Mouse (Mus musculus): ENCODE measurements around the gene 1110059E24Rik.
"Not testable (repeated sequence)": the region's sequence is repeated elsewhere in the genome, so short reads cannot be mapped to it uniquely, and the experiment has no call there.

The 1110059E24Rik gene

DNA sequence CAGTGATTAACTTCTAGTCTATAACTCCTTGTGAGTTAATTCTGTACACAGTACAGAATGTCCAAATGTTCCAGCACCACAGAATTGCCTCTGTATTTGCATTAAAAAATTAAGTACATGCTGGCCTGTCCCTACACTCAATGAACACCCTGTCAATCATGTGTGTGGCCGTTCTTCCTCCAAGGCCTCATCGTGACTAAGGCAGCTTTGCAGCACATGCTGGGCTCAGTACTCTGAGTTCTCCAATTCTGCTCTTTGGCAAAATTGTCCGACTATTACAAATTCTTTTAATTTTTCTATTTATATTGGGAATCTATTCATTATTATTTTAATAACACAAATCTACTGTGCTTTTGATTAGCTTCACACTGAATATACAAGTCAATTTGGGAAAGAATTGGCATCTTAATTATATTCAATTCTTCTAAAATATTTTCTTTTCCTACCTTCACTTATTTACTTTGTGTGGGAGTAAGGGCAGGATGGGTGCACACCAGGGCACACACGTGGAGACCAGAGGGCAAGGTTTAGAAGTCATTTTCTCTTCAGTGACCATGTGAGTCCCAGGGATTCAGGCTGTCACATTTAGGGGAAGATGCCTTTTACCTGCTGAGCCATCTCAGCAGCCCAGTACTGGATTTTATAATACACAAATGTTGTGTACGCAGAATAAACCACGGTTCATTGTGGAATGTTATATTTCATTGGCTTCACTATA, 26.3 kb downstream of the 1110059E24Rik start:
- no peak for DNase-seq (ENCODE audit: low spot score)

DNA sequence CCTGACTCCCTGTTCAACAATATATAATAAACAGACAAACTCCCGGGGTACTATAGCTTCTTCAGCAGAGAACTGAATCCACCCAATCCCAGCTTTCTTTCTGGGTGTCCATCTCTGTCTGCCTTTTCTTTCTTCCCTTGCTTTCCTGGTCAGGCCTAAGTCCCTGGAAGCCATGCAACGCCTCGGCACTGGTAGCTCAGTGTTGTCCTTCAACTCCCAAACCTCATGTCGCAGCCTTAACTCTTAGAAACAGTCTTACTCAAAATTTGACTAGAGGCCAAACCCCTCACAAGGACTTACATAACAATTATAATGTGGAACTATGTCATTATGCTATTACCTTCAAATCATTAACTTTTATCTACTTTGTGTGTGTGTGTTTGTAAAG, 28.6 kb downstream of the 1110059E24Rik start:
- DNase-seq (ENCODE audit: low spot score): no peak

DNA sequence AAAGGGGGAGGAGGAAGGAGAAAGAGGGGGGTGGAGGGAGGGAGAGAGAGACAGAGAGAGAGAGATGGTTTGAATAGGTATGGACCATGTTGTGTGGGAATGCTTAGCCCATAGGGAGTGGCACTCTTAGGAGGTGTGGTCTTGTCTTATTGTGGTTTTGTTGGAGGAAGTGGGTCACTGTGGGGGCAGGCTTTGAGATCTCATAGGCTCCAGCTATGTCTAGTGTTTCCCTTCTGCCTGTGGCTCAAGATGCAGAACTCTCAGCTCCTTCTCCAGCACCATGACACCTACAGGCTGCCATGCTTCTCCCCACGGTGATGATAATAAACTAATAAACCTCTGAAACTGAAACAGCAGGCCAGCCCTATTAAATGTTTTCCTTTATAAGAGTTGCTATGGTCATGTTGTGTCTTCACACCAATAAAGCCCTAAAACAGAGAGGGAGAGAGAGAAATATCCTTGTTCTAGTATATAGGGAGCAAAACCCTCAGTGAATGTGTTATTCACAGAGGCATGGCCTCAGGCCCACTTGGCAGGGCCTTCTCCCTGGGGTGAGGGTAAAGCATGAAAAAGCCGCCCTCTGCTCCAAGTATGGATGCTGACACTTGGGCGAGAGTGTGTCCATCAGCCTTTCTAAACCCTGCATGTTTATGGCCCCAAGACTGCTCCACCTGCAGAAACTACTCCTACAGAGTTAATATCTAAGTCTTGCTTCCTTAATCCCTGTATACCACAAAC, 29.2 kb downstream of the 1110059E24Rik start:
- DNase-seq (ENCODE audit: low spot score): peak; percentile 65

GRCm38 (mm10) chr19:21615801-21616200, 37.0 kb downstream of the 1110059E24Rik start:
- no peak for DNase-seq (ENCODE audit: low spot score)

DNA sequence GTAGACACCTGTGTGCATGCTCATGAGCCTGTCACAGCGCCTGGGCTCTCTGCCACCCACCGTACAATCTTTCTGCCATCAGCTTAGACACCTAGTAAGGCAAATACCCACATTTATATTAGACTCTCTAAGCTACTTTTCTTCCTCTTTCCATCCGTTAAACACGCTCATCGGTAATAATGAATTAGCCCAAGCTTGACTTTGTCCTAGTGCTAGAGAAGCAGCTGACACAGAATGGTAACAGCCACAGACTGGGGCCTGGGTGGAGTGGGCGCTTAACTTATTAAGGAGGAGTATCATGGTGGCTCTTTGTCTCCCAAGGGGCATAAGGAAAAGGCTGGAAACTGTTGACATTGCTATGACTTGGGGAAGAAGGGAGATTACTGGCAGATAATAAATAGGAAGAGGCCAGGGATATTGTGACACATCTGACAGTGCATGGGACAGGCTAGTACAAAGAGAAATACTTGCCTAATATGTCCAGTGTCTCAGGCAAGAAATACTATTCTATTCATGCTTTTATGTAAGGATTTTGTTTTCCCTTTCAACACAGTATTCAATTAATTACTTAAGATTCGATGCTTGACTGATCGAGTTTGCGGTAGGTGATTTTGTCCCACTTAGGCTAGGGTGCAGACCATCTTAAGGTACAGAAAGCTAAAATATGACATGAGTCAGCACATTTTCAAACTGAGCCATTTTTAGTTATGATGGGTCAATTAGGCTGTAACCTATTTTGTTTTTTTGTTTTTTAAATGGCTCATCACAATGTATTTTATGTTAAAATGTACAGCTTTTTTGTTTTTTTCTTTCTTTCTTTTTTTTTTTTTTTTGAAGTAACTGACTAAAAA, 40.8 kb downstream of the 1110059E24Rik start:
- DNase-seq (ENCODE audit: low spot score): peak; percentile 30

DNA sequence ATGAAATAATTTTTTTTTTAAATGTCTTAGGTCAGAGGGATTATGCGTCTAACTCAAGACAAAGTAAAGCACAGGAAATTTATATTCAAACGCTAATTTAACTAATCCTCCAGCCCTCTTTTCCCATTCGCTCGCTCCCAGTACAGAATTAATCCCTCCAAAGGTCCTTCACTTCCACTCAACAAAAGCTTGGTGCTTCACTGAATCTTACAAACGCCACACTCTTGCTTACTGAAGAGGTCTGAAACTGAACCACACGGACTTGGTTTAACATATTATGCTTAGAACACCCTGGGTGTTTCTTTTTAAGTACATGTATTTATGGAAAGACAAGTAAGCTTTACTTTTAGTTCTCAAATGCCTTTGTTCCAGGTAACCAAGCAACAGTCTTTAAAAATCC, 41.5 kb downstream of the 1110059E24Rik start:
- no peak for DNase-seq (ENCODE audit: low spot score)

DNA sequence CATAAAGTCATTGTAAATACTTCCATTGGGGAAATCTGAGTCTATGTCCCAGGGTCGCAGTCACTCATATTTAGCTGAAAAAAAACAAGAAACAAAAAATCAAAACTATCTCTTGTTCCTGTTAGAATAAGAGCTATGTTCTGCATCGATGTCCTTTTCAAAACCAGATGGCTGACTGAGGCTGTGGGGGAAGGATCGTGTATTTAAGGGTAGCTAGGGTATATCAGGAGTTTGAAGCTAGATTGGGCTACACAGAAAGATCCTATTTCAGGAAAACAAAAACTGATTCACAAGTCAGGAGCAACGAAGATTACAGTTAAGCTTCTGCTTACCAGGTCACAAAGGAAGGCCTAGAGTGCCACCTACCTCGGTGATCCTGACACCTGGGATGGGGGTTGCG, 42.5 kb downstream of the 1110059E24Rik start:
- DNase-seq (ENCODE audit: low spot score): no peak

DNA sequence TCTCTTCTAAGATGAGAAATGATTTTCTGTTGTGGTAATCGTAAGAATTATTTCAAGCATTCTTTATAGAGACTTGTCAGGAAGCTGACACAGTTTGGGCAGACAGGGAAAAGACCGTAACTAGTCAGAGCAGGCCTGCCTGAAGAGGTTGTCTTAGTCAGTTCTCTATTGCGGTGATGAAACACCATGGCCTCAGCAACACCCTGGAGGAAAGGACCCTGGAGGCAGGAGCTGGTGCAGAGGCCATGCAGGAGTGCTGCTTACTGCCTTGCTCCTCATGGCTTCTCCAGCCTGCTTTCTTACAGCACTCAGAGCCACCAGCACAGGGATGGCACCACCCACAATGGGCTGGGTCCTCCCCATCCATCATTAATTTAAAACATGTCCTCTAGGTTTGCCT, 47.5 kb downstream of the 1110059E24Rik start:
- DNase-seq (ENCODE audit: low spot score): no peak

DNA sequence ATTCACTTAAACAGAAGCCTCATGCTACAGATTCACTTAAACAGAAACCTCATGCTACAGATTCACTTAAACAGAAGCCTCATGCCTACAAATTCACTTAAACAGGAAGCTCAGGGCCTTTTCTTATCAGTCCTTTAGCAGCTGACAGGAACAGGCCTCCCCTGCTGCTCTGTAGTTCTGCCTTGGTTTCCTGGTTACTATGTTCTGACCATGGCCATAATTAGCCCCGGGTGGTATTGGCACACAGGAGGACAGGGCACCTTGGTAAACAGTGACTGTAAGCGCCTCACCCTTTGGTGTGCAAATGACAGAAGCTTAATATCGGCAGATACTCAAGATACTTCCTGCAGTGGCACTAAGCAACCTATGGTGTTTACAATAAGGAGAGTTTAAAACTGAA, 48.9 kb downstream of the 1110059E24Rik start:
- DNase-seq (ENCODE audit: low spot score): peak; percentile 18

- no peak for DNase-seq (ENCODE audit: low spot score)
Observed at GRCm38 (mm10) chr19:21601541-21602101, 51.2 kb downstream of the 1110059E24Rik start.

- peak; percentile 12 for DNase-seq (ENCODE audit: low spot score)
Observed at GRCm38 (mm10) chr19:21598659-21599352, 54.0 kb downstream of the 1110059E24Rik start.

- no peak for DNase-seq (ENCODE audit: low spot score)
Observed at GRCm38 (mm10) chr19:21594676-21595075, 58.1 kb downstream of the 1110059E24Rik start.

- not testable (repeated sequence) for DNase-seq (ENCODE audit: low spot score)
Observed at GRCm38 (mm10) chr19:21592216-21592615, 60.6 kb downstream of the 1110059E24Rik start.

DNA sequence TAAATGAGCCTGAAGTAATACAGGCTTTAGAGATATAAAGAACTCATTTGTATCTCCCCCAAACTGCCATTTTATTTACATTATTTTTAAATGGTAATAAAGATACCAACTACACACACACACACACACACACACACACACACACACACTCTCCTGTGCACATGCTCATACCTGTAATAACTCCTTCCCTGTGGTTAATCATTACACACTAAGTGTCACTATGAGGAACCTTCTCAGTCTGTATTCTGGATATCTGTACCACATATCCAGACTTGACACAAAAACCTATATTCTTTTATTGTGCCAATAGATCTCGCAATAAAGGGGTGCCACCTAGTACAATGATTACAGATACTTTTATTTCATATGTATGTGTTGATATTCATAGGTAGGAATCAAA, 62.9 kb downstream of the 1110059E24Rik start:
- no peak for DNase-seq (ENCODE audit: low spot score)

DNA sequence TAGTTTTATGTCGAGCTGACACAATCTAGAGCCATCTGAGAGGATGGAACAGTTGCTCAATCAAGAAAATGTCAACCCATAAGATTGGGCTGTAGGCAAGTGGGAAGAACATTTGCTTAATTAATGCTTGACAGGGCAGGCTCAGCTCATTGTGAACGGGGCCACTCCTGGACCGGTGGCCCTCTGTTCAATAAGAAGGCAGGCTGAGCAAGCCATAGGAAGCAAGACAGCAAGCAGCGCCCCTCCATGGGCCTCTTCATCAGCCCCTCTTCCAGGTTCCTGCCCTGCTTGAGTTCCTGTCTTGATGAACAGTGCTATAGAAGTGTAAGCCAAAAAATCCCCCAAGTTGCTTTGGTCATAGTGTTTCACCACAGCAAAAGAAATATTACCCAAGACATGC, 65.2 kb downstream of the 1110059E24Rik start:
- DNase-seq (ENCODE audit: low spot score): no peak

DNA sequence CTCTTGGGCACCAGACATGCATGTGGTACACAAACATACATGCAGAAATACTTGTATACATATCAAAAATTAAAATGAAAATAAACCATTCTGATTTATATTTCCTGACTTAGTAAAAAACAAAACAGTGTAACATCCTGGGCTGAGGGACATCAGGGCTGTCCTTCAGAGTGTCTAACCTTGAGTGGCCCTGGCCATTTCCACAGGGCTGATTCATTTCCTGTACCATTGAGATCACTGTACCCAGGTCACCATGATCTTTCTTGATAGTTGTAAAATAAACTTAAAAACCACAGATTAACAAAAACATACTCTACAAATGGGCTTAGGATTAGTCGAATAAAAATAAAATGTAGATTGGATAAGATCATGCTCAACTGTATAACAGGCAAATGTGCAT, 66.2 kb downstream of the 1110059E24Rik start:
- no peak for DNase-seq (ENCODE audit: low spot score)

DNA sequence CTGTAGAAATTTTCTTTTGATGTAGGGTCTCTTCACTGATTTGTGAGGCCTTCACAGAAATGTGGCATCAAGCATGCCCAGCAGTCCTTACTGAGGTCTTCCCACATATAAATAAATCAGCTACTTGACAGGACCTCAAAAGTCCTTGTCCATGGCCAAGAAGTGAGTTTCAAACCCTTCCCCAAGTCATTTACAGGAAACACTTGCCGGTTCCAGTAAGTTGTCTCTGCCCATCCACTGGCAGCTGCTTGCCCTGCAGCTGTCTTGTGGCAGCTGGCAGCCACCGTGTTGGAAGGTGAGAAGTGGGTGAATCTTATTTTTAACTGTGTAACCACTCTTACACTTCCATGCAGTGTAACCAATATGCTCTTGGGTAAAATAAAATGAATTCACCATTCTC, 66.9 kb downstream of the 1110059E24Rik start:
- no peak for DNase-seq (ENCODE audit: low spot score)

DNA sequence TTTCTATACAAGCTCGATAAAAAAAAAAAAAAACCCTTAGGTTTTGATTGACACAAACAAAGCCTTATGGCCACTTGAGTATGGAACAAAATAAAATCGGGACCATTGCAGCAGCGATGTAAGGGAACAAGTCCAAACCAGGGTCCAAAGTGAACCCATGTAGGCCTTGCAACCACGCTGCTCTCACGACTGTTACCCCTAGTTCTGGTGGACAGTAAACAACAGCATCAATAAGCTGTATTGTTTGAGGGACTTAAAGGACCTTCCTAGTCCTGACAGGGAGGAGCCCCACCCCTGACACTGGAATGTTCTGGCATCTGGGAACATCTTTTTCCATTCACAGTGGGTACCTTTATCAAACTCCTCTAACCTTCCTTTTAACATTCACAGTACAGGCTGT, 68.8 kb downstream of the 1110059E24Rik start:
- no peak for DNase-seq (ENCODE audit: low spot score)

- DNase-seq (ENCODE audit: low spot score): no peak
Observed at GRCm38 (mm10) chr19:21583523-21583984, 69.2 kb downstream of the 1110059E24Rik start.

DNA sequence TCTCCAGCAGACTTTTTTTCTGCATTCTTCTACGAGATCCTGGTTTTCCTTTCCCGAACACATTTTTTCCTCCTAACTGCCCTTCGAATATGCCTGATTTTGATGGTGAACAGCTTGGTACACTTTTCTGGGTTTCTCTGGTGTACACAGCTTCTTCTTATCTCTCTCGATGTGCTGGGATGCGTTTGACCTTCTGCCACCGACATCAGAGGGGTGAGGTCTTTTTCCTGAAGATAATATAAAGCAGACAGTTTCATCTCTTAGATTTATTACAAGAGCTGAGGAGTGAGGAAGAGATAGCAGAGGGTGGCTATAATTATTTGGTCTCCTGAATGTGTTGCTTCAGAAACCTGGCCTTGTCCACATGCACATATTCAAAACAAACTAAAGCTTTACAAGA, 71.4 kb downstream of the 1110059E24Rik start:
- no peak for DNase-seq (ENCODE audit: low spot score)

- no peak for DNase-seq (ENCODE audit: low spot score)
Observed at GRCm38 (mm10) chr19:21579896-21580295, 72.9 kb downstream of the 1110059E24Rik start.

DNA sequence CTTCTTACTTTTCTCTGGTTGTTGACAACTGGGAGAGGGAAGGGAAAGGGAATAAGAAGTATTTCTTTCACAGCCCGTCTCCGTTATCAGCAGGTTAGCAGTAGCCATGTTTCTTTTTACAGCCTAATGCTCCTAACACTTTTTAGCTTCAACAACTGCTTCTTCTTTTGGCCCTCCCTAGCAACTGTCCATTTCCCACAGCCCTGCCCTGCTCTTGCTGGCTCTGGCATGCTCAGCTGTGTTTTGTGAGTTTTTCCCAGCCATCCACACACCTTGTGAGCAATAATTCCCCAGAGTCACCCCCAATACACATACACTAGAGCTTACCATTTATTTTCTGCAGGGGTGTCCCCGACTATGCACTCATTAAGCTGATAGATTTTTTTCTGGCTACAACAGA, 75.3 kb downstream of the 1110059E24Rik start:
- DNase-seq (ENCODE audit: low spot score): no peak
